Mouse (Mus musculus) cerebellum, adult 18-20 months (tissue): Measurements from ENCODE around the gene Cdv3.

Source experiments
- DNase-seq, 2 experiments: peaks; one replicate each; pipeline ENCODE4 v3.0.0; 2021

Cdv3 gene

GRCm38 (mm10) chr9:103365290-103366247 lies at the start of gene Cdv3:
TSS of gene Cdv3 (minus strand) at chr9:103365840.
- DNase-seq, result peak; percentile 98 to 100

GRCm38 (mm10) chr9:103413457-103413856 lies 47.8 kb upstream of the Cdv3 start:
- DNase-seq, result no peak

GRCm38 (mm10) chr9:103409119-103409518 lies 43.5 kb upstream of the Cdv3 start:
- no peak for DNase-seq

- peak in 1 of 2 experiments; percentile 5 for DNase-seq
Observed at GRCm38 (mm10) chr9:103408136-103408777, 42.6 kb upstream of the Cdv3 start.

DNA sequence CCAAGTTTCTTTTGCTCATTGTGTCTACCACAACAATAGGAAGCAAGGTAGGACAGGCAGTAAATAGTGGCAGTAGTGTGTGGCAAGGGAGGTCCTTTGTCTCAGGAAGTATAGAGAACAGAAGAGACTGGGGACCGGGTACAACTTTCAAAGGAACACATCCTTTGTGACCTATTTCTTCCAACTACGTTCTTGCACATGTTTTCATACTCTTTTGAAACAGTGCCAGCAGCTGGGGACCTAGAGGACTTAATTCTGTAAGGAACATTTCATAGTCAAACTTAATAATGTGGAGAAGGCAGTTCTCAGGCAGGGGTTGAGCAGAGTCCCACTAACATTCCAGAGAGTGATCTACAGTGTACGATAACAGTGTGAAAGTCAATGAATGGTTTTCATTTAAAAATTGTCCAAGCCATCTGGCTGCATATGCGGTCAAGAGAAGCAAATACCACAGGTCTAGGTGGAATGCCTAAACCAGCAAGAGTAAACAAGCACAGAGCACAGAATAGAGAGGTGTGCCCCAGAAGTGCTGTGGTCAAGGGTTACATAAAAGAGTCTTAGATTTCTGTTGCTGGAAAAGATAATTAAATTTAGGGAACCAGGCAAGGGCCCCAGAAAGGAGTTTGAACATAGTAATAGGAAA lies 37.8 kb upstream of the Cdv3 start:
- no peak for DNase-seq

DNA sequence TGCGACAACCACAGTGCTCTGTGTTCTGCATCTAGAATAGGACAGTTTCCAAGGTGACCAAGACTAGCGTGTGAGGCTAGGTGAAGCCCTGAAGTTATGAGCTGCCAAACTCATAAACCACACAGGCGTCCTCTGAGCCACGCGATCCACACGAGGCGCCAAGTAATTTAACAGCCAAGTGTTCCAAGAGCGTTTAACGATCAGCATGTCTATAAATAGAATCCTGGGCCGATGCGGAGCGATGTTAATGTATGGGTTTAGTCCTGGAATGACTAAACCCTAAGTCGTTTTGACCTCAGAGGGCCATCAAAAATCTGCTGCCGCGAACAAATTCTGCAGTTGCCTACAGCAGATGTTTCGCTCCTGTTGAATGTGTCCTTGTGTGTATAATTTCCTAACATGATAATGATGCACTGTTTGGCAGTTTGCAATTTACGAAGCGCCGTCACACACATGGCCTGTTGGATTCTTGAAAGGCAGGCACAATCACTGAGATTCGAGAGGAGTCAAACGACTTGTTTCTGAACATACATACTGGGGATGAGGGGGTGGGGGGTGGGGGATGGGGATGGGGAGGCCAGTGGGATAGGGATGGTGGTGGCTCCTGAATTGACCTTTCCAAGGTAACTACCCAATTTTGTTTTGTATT lies 33.0 kb upstream of the Cdv3 start:
- DNase-seq, result no peak

GRCm38 (mm10) chr9:103393256-103393655 lies 27.6 kb upstream of the Cdv3 start:
- no peak for DNase-seq

DNA sequence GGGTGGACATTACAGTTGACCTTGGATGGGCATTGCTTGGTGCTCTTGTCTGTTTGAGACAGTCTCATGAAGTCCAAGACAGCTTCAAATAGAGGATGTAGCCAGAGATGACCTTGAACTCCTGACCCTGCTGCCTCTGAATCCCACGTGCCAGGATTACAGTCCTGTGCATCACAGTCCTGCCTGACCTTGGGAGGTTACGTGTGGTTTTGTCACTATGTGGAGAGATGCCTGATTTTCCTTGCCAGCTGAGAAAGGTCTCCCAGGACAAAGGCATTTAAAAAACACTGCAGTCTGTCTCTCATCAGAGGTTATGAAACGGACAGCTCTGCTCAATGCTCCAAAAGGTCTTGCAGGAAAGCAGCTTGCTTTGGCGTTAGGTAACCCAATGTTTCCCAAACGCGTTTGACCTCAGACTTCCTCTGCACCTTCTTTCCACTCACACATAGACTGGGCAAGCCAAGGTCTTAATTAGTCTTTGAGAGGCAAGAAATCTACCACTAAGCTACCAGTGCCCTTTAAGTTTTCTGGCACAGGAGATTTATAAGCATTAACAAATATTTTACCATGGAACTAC lies 26.2 kb upstream of the Cdv3 start:
- no peak for DNase-seq

DNA sequence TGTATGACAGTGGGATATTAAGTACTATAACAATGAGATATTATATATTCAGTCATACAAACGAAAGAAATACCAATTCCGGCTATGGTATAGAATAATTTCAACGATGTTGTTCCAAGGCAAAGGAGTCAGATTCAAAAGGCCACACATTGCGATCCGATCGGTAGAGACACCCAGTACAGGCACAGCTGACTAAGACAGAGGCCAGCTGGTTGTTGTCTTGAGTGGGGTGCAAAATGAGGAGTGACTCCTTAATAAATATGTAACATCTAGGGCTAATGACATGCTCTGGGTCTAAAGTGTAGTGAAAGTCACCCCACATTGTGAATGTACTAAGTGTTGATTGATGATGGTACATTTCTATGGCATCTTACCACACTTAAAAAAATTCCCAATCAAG lies 23.6 kb upstream of the Cdv3 start:
- DNase-seq, result no peak

- DNase-seq, result no peak
Observed at GRCm38 (mm10) chr9:103387011-103387653, 21.5 kb upstream of the Cdv3 start.

DNA sequence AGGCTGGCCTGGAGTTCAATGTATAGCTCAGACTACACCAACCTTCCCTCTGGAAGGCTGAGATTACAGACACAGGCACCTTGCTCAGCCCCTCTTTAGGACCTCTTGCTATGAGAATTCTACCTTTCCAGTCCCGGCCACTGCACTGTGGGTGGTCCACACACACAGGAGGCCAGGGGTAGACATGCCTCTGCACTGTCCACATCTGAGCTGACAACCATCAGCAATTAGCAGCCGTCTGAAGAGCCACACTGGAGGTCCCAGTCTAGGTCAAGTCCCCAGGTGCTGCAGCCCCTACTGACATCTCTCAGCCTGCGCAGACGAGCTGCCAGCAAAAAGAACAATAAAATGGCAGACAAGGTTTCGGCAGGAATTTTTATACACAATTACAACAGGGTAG lies 20.9 kb upstream of the Cdv3 start:
- DNase-seq, result no peak

- DNase-seq, result no peak
Observed at GRCm38 (mm10) chr9:103385600-103385999, 20.0 kb upstream of the Cdv3 start.

DNA sequence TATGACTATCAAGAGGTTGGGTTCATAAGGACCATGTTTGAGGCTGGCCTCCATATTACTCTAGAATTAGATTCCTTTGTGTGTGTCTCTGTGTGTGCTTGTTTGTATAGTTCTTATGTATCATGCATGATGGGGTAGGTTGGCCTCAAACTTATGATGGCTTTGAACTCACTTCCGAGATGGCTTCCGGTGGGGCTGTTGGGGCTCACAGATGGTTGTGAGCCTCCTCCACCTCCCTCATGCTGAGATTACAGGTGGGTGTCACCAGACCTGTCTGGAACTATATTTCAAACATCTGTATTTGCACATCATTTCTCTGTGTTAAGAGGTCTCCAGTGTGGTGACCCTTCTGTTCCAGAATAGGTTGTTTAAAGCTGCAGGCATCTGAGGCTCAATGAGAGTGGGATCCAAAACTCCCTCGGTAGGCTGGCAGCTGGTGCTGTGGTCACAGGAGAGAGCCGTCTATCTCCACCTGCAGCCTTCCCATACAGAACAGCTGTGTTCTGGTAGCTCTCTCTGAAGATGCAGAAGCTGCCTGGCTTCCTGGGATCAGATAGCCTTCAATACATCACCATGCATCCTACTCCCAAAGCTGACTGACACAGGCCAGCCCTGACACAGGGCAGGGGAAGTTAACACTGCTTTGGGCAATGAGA lies 18.6 kb upstream of the Cdv3 start:
- DNase-seq, result no peak

DNA sequence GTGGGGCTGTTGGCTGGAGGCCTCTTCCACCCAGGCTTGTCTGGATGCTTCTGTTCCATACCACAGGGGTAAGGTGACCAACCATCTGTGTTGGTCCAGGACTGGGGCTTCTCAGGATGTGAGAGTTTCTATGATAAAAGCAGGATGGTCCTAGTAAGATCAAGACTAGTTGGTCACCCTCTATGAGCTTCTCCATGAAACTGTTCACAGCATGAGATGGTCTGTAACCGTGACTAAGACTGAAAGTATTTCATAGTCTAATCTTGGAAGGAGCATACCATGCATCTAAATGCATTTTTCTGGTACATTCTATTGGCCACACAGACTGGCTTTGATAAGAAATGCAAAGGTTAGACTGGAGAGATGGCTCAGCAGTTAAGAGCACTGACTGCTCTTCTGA lies 17.9 kb upstream of the Cdv3 start:
- DNase-seq, result no peak

- DNase-seq, result no peak
Observed at GRCm38 (mm10) chr9:103382989-103383388, 17.3 kb upstream of the Cdv3 start.

DNA sequence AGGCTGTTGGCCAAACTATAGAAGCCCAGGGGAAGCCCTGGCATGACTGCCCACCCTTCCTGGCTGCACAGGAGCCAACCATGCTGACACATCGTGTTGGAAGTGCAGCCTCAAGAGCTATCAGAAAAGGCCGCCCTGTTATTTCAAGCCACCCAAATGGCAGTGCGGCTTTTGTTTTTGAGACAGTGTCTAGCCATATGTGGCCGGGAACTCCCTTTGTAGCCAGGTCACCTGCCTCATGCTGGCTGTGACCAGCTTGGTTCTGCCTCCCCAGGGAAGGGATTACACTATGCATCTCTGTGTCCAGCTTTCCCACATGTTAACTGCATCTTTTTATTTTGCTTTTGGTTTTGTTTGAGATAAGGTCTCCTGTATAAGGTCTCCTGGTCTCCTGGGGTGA lies 14.9 kb upstream of the Cdv3 start:
- DNase-seq, result no peak

GRCm38 (mm10) chr9:103379199-103379598 lies 13.6 kb upstream of the Cdv3 start:
- no peak for DNase-seq

- peak; percentile 21 to 22 for DNase-seq
Observed at GRCm38 (mm10) chr9:103378686-103379085, 13.0 kb upstream of the Cdv3 start.

DNA sequence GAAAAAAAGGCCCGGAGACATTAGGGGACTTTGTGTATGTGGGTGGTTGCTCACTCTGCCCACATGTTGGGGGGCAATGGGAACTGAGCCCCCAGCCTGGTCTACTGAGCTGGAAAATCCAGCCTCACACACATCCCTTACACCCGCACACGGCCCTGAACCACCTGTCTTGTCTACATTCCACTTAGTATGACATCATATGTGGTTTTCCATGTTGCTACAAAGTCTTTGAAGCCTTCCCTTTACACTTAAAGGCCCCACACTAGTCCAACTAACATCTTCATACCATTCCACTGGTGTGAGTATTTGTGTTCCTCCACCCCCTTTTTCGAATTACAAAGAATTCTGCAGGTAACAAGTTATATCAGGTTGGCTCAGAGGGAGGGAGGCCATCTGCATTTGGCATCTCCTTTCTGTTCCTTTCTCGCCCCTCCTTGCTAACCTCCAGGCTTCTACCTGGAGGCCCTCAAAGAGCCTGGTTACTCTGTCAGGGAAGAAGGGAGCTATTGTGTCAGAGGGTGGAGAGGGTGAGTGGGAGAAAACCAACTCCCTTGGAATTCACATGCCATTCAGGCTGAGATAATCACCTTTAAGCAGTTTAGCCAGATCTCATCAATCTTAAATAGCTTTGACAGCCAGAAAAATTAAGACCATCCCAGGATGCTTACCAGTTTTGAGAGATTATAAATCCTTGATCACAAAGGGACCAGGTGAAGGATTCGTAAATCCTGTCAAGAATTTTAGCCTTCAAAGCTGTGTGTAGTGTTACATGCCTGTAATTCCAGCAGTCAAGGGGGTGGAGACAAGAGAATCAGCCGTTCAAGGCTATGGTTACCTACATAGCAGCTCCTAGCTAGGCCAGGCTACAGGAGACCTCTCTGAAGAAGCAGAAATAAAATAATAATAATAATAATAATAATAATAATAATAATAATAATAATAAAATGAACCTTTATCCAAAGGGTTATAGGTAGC lies 11.0 kb upstream of the Cdv3 start:
- no peak for DNase-seq

- no peak for DNase-seq
Observed at GRCm38 (mm10) chr9:103372271-103373010, 6.8 kb upstream of the Cdv3 start.
